Mouse (Mus musculus) thymus, adult 2 months (tissue): ENCODE measurements around the gene Ptprd. TPM values are rescaled to one million over a fixed set of nuclear protein-coding genes. Genes with fewer than 3 reads are reported as not detected.

Experiments
- DNase-seq: peaks from one replicate; pipeline ENCODE4 v3.0.0; 2021
- H3K27ac ChIP-seq: fragments of 200-500 bp; 2 replicates; pipeline ENCODE4 v1.5.1; 2012; ENCODE audit warnings: low read length, control low read depth; ENCODE audit not compliant: control insufficient read depth, insufficient read depth
- H3K27me3 ChIP-seq: fragments of 200-500 bp; 2 replicates; pipeline ENCODE4 v1.6.1; 2012; ENCODE audit warnings: mild to moderate bottlenecking, low read length, moderate library complexity, mixed read lengths; ENCODE audit not compliant: control insufficient read depth, insufficient read depth
- H3K36me3 ChIP-seq: fragments of 200-500 bp; 2 replicates; pipeline ENCODE4 v1.6.1; 2012; ENCODE audit warnings: mild to moderate bottlenecking, low read length, moderate library complexity; ENCODE audit not compliant: control insufficient read depth, insufficient read depth
- H3K4me1 ChIP-seq: fragments of 200-500 bp; replicated peaks from 2 replicates; pipeline ENCODE4 v1.6.1; 2012; ENCODE audit warnings: low read length; ENCODE audit not compliant: control insufficient read depth, insufficient read depth
- H3K4me3 ChIP-seq: fragments of 200-500 bp; 2 replicates; pipeline ENCODE4 v1.5.1; 2012; ENCODE audit warnings: mild to moderate bottlenecking, low read length, control low read depth, moderate library complexity; ENCODE audit not compliant: control insufficient read depth, insufficient read depth
- CTCF ChIP-seq: fragments of 200-500 bp; IDR thresholded peaks from 2 replicates; pipeline ENCODE4 v1.5.1; 2012; ENCODE audit warnings: mild to moderate bottlenecking, control low read depth, low read length, moderate library complexity, borderline replicate concordance; ENCODE audit not compliant: control insufficient read depth, poor library complexity, insufficient read depth; ENCODE audit errors: extremely low read depth
- POLR2A ChIP-seq: fragments of 200-500 bp; IDR thresholded peaks from 2 replicates; pipeline ENCODE4 v1.6.1; 2012; ENCODE audit warnings: mild to moderate bottlenecking, low read length, control low read depth, moderate library complexity; ENCODE audit not compliant: control insufficient read depth, poor library complexity, insufficient read depth; ENCODE audit errors: extremely low read depth
- WGBS: fragments of 180-500 bp; shearing (Covaris S2); methylation state at CpG from one replicate; pipeline ENCODE4 v1.1.7; 2018; 5-methylcytosine and 5-hydroxymethylcytosine counted together
- polyA plus RNA-seq: library from polyadenylated mRNA; depleted of rRNA; stranded (reverse); fragments of >200 nt; gene quantifications from 2 replicates; pipeline ENCODE4 v1.2.3, GENCODE M21; 2012

The Ptprd gene
- polyA plus RNA-seq, 1 experiment = 1.0 TPM

- no peak for TF ChIP-seq CTCF
- no peak for TF ChIP-seq POLR2A
- H3K4me3 ChIP-seq = no peak overlapping the region
- WGBS = 42% methylated on average over 9 of the region's 9 CpGs
Measured at GRCm38 (mm10) chr4:78210878-78211528, 758 bp downstream of the Ptprd start.

GRCm38 (mm10) chr4:78205018-78205417 lies 6.7 kb downstream of the Ptprd start:
- TF ChIP-seq CTCF (no peak), POLR2A (no peak)
- H3K27ac ChIP-seq = no peak overlapping the region
- H3K27me3 ChIP-seq = no peaks in the 10 kb centered on the region
- H3K4me1 ChIP-seq = no peaks in the 10 kb centered on the region
- no peak for DNase-seq
- no peaks in the 10 kb centered on the region for H3K36me3 ChIP-seq
- 54% methylated on average over 3 of the region's 3 CpGs for WGBS
- H3K4me3 ChIP-seq = no peak overlapping the region

More at GRCm38 (mm10) chr4:78210878-78211528, 758 bp downstream of the Ptprd start:
- Histone ChIP-seq H3K4me1 (no peaks in the 10 kb centered on the region), H3K27ac (no peak overlapping the region), H3K27me3 (no peaks in the 10 kb centered on the region), H3K36me3 (no peaks in the 10 kb centered on the region)
- no peak for DNase-seq

- no peaks in the 10 kb centered on the region for H3K36me3 ChIP-seq
- no peaks in the 10 kb centered on the region for H3K27me3 ChIP-seq
- no peak overlapping the region for H3K27ac ChIP-seq
- TF ChIP-seq CTCF = no peak
- TF ChIP-seq POLR2A = no peak
- H3K4me3 ChIP-seq = no peak overlapping the region
- no peak for DNase-seq
- 94% methylated on average over 1 of the region's 1 CpGs for WGBS
- no peaks in the 10 kb centered on the region for H3K4me1 ChIP-seq
Measured at GRCm38 (mm10) chr4:78168447-78168846, 43.3 kb downstream of the Ptprd start.

- Histone ChIP-seq H3K4me1 (no peaks in the 10 kb centered on the region), H3K27ac (no peak overlapping the region), H3K4me3 (no peak overlapping the region), H3K36me3 (no peaks in the 10 kb centered on the region), H3K27me3 (no peaks in the 10 kb centered on the region)
- TF ChIP-seq CTCF (no peak), POLR2A (no peak)
- DNase-seq = no peak
- 87% methylated on average over 3 of the region's 3 CpGs for WGBS
Measured at GRCm38 (mm10) chr4:78160451-78160850, 51.3 kb downstream of the Ptprd start.

- Histone ChIP-seq H3K27ac (no peak overlapping the region), H3K4me1 (no peaks in the 10 kb centered on the region), H3K27me3 (no peaks in the 10 kb centered on the region), H3K4me3 (no peak overlapping the region), H3K36me3 (no peaks in the 10 kb centered on the region)
- DNase-seq = no peak
- WGBS = 23% methylated on average over 1 of the region's 1 CpGs
- TF ChIP-seq POLR2A = no peak
- no peak for TF ChIP-seq CTCF
Measured at GRCm38 (mm10) chr4:78150561-78150960, 61.2 kb downstream of the Ptprd start.

GRCm38 (mm10) chr4:78142767-78143148 lies 69.0 kb downstream of the Ptprd start:
- Histone ChIP-seq H3K4me1 (no peaks in the 10 kb centered on the region), H3K4me3 (no peak overlapping the region), H3K27ac (no peak overlapping the region), H3K27me3 (no peaks in the 10 kb centered on the region), H3K36me3 (no peaks in the 10 kb centered on the region)
- WGBS = 90% methylated on average over 1 of the region's 1 CpGs
- TF ChIP-seq POLR2A (no peak), CTCF (no peak)
- DNase-seq = no peak

- Histone ChIP-seq H3K4me1 (no peaks in the 10 kb centered on the region), H3K27ac (no peak overlapping the region), H3K36me3 (no peaks in the 10 kb centered on the region), H3K4me3 (no peak overlapping the region), H3K27me3 (no peaks in the 10 kb centered on the region)
- no peak for TF ChIP-seq CTCF
- no peak for DNase-seq
- WGBS = 91% methylated on average over 3 of the region's 3 CpGs
Measured at GRCm38 (mm10) chr4:78142088-78142766, 69.5 kb downstream of the Ptprd start.
